Mouse (Mus musculus): ENCODE measurements at regions not wholly inside any gene's neighbourhood (a gene's known extent, or its start where the extent isn't known, plus 50 kb on each side); places are given as distances from the start of the nearest gene placed in this dataset.

DNA sequence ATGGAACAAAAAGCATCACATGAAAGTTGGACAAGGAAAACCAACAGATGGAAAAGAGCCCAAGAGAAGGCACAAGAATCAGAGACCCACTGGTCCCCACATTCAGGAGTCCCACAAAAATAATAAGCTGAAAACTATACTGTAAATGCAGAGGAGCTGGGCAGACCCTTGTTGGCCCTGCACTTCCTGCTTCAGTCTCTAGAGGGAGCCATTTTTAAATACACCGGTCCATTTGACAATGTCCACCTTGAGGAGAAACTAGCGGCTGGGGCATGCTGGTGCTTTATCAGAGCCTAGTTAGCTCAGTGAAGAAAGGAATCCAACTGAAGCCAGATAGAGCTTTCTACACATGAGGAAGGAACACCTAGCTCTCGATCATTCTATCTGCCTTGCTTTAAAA, 90.1 kb upstream of the Tmem150c start:
- no peaks in the 10 kb centered on the region for H3K9me3 ChIP-seq (replicated peaks; ENCODE audit: control insufficient read depth, low read length)
- 47% methylated on average over 3 of the region's 3 CpGs for WGBS
- no peak overlapping the region for H3K27ac ChIP-seq (ENCODE audit: low read length)
- no peaks in the 10 kb centered on the region for H3K36me3 ChIP-seq (ENCODE audit: control insufficient read depth, insufficient read depth, low read length)
- H3K4me1 ChIP-seq (ENCODE audit: control insufficient read depth, insufficient read depth, low read length), result no peaks in the 10 kb centered on the region
- H3K27me3 ChIP-seq (ENCODE audit: control insufficient read depth, insufficient read depth, low read length), result no peaks in the 10 kb centered on the region
- no peak overlapping the region for H3K4me2 ChIP-seq (ENCODE audit: low read depth, low read length)
- ATAC-seq (ENCODE audit: insufficient read depth, low FRiP score), result no peak
- no peak overlapping the region for H3K9ac ChIP-seq (ENCODE audit: low read length)
- H3K4me3 ChIP-seq (replicated peaks; ENCODE audit: low read length), result no peak overlapping the region

DNA sequence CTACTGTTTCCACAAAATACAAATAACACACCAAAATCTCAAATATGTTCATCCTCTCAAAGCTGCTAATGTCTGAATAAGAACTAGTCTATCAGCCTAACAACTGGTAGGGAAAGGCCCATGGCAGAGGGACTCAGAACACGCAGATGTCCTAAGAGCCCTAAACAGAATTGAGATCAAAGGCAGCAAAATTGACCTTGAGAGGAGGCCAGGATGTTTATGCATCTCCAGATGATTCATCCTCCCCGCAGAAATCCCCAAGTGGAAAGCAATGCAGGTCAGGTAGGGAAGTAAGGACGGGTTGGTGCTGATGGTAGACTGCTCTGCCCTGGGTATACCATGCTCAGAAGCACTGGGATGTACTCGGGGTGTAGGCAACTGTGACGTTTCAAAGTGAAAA, 89.0 kb upstream of the Tmem150c start:
- 63% methylated on average over 5 of the region's 5 CpGs for WGBS

DNA sequence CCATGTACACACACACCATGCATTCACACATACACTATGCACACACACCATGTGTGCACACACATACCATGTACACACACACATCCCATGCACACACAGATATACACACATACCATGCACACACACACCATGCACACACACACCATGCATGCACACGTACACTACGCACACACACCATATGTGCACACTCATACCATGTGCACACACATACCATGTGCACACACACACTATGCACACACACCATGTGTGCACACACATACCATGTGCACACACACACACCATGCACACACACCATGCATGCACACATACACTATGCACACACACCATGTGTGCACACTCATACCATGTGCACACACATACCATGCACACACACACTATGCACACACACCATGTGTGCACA, 87.1 kb upstream of the Tmem150c start:
- H3K36me3 ChIP-seq (ENCODE audit: control insufficient read depth, insufficient read depth, low read length), result no peaks in the 10 kb centered on the region
- H3K27ac ChIP-seq (ENCODE audit: low read length), result no peak overlapping the region
- no peak overlapping the region for H3K4me3 ChIP-seq (replicated peaks; ENCODE audit: low read length)
- H3K4me1 ChIP-seq (ENCODE audit: control insufficient read depth, insufficient read depth, low read length), result no peaks in the 10 kb centered on the region
- ATAC-seq (ENCODE audit: insufficient read depth, low FRiP score), result peak; percentile 29; the same call in 1 of the 2 replicates
- H3K27me3 ChIP-seq (ENCODE audit: control insufficient read depth, insufficient read depth, low read length), result no peaks in the 10 kb centered on the region
- no peak overlapping the region for H3K4me2 ChIP-seq (ENCODE audit: low read depth, low read length)
- H3K9ac ChIP-seq (ENCODE audit: low read length), result no peak overlapping the region
- WGBS, result 97% methylated on average over 2 of the region's 2 CpGs
- H3K9me3 ChIP-seq (replicated peaks; ENCODE audit: control insufficient read depth, low read length), result 0 out of 2 replicates have a peak, but pooled peaks cover 2% of the 10 kb centered on the region

More for the DNA sequence above, 89.0 kb upstream of the Tmem150c start:
- no peaks in the 10 kb centered on the region for H3K9me3 ChIP-seq (replicated peaks; ENCODE audit: control insufficient read depth, low read length)
- H3K9ac ChIP-seq (ENCODE audit: low read length), result no peak overlapping the region
- H3K36me3 ChIP-seq (ENCODE audit: control insufficient read depth, insufficient read depth, low read length), result no peaks in the 10 kb centered on the region
- H3K4me3 ChIP-seq (replicated peaks; ENCODE audit: low read length), result no peak overlapping the region
- H3K27ac ChIP-seq (ENCODE audit: low read length), result no peak overlapping the region
- no peaks in the 10 kb centered on the region for H3K4me1 ChIP-seq (ENCODE audit: control insufficient read depth, insufficient read depth, low read length)
- H3K4me2 ChIP-seq (ENCODE audit: low read depth, low read length), result no peak overlapping the region
- H3K27me3 ChIP-seq (ENCODE audit: control insufficient read depth, insufficient read depth, low read length), result no peaks in the 10 kb centered on the region
- ATAC-seq (ENCODE audit: insufficient read depth, low FRiP score), result no peak

DNA sequence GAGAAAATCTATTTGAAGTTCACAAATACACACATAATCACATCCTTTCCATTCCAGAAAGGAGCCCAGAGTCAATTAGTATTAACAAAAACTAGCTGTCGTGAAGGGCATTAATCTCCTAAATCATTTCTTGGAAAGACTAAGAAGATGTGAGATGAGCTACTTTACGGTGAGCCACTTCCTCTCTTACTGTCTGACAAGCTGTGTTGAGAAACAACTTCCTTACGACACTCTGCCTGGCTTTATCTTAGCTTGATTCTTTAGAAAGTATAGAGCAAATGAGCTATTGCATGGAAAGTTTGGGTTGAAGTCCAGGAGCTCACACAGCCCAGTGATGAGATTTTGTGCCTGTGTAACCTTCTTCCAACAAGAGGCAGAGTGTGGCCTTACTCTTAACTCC, 85.2 kb upstream of the Tmem150c start:
- H3K4me2 ChIP-seq (ENCODE audit: low read depth, low read length), result no peak overlapping the region
- no peak for ATAC-seq (ENCODE audit: insufficient read depth, low FRiP score)
- 0 out of 2 replicates have a peak, but pooled peaks cover 3% of the 10 kb centered on the region for H3K9me3 ChIP-seq (replicated peaks; ENCODE audit: control insufficient read depth, low read length)
- H3K36me3 ChIP-seq (ENCODE audit: control insufficient read depth, insufficient read depth, low read length), result no peaks in the 10 kb centered on the region
- H3K27ac ChIP-seq (ENCODE audit: low read length), result no peak overlapping the region
- WGBS, result 41% methylated on average over 3 of the region's 3 CpGs
- H3K4me1 ChIP-seq (ENCODE audit: control insufficient read depth, insufficient read depth, low read length), result no peaks in the 10 kb centered on the region
- no peaks in the 10 kb centered on the region for H3K27me3 ChIP-seq (ENCODE audit: control insufficient read depth, insufficient read depth, low read length)
- H3K4me3 ChIP-seq (replicated peaks; ENCODE audit: low read length), result no peak overlapping the region
- H3K9ac ChIP-seq (ENCODE audit: low read length), result no peak overlapping the region

DNA sequence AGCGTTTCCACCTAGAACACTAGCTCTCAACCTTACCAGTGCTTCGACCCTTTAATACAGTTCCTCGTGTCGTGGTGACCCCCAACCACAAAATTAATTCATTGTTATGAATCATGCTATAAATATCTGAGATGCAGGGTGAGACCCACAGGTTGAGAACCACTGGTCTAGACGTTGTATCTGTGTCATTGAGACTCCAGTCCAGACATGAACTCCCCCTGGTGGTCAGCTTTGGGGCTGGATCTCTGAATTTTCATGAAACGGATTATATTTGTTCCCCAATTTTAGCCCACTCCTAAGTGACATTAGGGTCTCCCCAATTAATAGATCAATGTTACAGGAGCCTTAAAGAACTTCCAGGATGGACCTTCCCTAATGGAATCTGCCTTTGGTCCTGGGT, 81.3 kb upstream of the Tmem150c start:
- ATAC-seq (ENCODE audit: insufficient read depth, low FRiP score), result no peak
- Histone ChIP-seq H3K9ac (ENCODE audit: low read length) (no peak overlapping the region), H3K27ac (ENCODE audit: low read length) (no peak overlapping the region), H3K9me3 (replicated peaks; ENCODE audit: control insufficient read depth, low read length) (0 out of 2 replicates have a peak, but pooled peaks cover 3% of the 10 kb centered on the region), H3K4me1 (ENCODE audit: control insufficient read depth, insufficient read depth, low read length) (no peaks in the 10 kb centered on the region), H3K4me3 (replicated peaks; ENCODE audit: low read length) (no peak overlapping the region), H3K4me2 (ENCODE audit: low read depth, low read length) (no peak overlapping the region), H3K36me3 (ENCODE audit: control insufficient read depth, insufficient read depth, low read length) (no peaks in the 10 kb centered on the region), H3K27me3 (ENCODE audit: control insufficient read depth, insufficient read depth, low read length) (no peaks in the 10 kb centered on the region)
- WGBS, result 71% methylated on average over 6 of the region's 6 CpGs

DNA sequence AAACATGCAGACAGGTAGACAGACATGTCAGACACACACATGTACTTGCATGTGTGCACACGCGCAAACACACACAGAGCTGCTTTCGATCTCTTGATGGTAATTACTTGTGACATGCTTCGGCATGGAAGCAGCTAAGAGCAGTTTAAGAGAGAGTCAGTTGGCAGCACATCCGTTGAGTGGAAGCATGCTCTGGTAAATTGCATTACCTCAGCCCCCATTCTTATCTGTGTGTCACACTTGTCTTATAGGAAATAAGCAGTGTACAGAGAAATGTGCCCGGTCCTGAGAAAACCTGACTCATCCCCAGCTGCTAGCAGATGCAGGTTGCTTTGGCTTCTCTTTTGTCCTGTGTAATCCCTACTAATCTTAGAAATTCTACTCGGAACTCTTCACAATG, 80.0 kb upstream of the Tmem150c start:
- WGBS, result 63% methylated on average over 7 of the region's 7 CpGs
- Histone ChIP-seq H3K4me3 (replicated peaks; ENCODE audit: low read length) (no peak overlapping the region), H3K9me3 (replicated peaks; ENCODE audit: control insufficient read depth, low read length) (0 out of 2 replicates have a peak, but pooled peaks cover 3% of the 10 kb centered on the region), H3K4me2 (ENCODE audit: low read depth, low read length) (no peak overlapping the region), H3K27ac (ENCODE audit: low read length) (no peak overlapping the region), H3K36me3 (ENCODE audit: control insufficient read depth, insufficient read depth, low read length) (no peaks in the 10 kb centered on the region), H3K4me1 (ENCODE audit: control insufficient read depth, insufficient read depth, low read length) (no peaks in the 10 kb centered on the region), H3K27me3 (ENCODE audit: control insufficient read depth, insufficient read depth, low read length) (no peaks in the 10 kb centered on the region), H3K9ac (ENCODE audit: low read length) (no peak overlapping the region)
- ATAC-seq (ENCODE audit: insufficient read depth, low FRiP score), result no peak

DNA sequence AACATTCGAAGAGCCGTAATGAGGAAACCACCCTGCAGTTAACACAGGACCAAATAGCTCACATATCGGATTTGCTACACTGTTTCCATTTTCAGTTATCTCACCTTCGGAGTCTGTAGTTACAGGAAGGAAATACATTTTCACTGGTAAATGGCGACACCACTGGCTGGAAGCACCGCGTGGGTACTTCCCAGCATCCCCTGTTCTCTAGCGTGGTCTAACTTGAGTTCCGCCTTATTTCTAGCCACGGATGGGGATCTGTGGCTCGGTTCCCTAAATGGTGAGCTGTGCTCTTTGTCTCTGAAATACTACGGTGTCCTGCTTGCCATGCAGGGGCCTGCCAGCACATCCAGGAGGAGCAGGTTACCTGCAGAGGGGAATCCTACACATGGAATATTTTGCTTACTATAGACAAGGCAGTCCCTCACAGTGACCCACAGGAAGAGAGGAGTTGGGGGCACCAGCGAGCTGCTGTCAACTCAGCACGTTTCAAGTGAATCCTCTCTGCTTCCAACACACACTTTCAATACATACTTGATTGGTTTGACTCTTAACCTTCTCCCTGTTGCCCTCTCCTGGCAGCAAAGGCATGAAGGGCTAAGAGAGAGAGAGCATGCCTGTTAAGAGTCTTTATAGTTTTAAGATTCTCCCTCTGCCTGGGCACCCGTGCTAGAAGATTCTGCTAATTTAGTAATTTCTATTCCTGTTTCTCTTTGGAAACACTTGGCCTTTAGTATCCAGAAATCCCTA, 78.9 kb upstream of the Tmem150c start:
- no peak overlapping the region for H3K4me3 ChIP-seq (replicated peaks; ENCODE audit: low read length)
- 79% methylated on average over 15 of the region's 15 CpGs for WGBS

DNA sequence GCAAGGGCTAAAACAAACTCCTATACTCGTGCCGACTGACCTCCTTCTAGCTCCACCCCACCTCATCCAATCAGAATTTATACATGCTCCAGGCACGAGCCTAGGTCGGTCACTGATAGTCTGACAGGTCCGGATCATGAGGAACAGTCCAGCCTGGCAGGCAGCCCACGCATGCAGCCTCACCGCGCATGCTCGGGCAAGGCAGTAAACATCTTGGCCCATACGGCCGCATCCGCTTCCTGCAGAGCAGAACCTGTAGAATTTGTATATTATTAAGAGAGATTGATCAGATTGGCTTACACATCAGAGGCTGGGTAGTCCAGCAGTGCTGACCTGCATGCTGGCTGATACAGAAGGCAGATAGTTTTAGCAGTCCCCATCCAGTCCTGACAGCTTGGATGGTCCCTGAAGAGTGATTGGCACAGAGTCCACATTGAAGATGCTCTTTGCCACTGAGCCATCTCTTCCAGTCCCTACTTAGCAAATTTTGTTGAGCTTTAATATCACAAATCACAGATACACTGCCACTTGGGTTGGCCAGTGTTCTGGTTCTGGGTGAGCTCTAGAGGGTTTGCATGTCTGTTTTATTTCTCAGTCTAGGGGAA, 78.2 kb upstream of the Tmem150c start:
- 92% methylated on average over 12 of the region's 12 CpGs for WGBS
- no peak overlapping the region for H3K9ac ChIP-seq (ENCODE audit: low read length)
- no peak overlapping the region for H3K4me2 ChIP-seq (ENCODE audit: low read depth, low read length)
- no peak overlapping the region for H3K27ac ChIP-seq (ENCODE audit: low read length)
- ATAC-seq (ENCODE audit: insufficient read depth, low FRiP score), result no peak
- no peaks in the 10 kb centered on the region for H3K36me3 ChIP-seq (ENCODE audit: control insufficient read depth, insufficient read depth, low read length)
- 0 out of 2 replicates have a peak, but pooled peaks cover 3% of the 10 kb centered on the region for H3K9me3 ChIP-seq (replicated peaks; ENCODE audit: control insufficient read depth, low read length)
- H3K4me3 ChIP-seq (replicated peaks; ENCODE audit: low read length), result no peak overlapping the region
- no peaks in the 10 kb centered on the region for H3K27me3 ChIP-seq (ENCODE audit: control insufficient read depth, insufficient read depth, low read length)
- H3K4me1 ChIP-seq (ENCODE audit: control insufficient read depth, insufficient read depth, low read length), result no peaks in the 10 kb centered on the region

More for the DNA sequence above, 78.9 kb upstream of the Tmem150c start:
- 0 out of 2 replicates have a peak, but pooled peaks cover 3% of the 10 kb centered on the region for H3K9me3 ChIP-seq (replicated peaks; ENCODE audit: control insufficient read depth, low read length)
- H3K4me1 ChIP-seq (ENCODE audit: control insufficient read depth, insufficient read depth, low read length), result no peaks in the 10 kb centered on the region
- no peak overlapping the region for H3K27ac ChIP-seq (ENCODE audit: low read length)
- no peak for ATAC-seq (ENCODE audit: insufficient read depth, low FRiP score)
- H3K36me3 ChIP-seq (ENCODE audit: control insufficient read depth, insufficient read depth, low read length), result no peaks in the 10 kb centered on the region
- H3K27me3 ChIP-seq (ENCODE audit: control insufficient read depth, insufficient read depth, low read length), result no peaks in the 10 kb centered on the region
- H3K4me2 ChIP-seq (ENCODE audit: low read depth, low read length), result no peak overlapping the region
- H3K9ac ChIP-seq (ENCODE audit: low read length), result no peak overlapping the region

DNA sequence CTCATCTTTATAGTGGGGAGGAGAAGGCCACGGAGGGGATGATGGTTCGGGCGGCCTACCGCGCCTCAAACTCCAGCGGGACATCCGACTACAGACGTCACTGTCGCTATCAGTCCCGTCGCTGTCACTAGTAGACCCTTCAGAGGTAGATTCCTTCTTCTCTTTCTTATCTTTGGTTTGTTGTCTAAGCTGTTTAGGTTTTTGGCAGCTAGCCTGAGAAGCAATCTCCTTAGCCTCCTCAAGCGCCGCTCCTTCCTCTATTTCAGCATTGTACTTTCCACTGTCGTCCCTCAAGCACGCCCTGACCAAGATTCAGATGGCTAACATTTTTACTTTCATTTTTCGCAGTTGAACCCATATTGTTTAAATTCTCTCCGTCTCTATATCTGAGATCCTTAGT, 76.7 kb upstream of the Tmem150c start:
- Histone ChIP-seq H3K9ac (ENCODE audit: low read length) (no peak overlapping the region), H3K9me3 (replicated peaks; ENCODE audit: control insufficient read depth, low read length) (no peaks in the 10 kb centered on the region), H3K36me3 (ENCODE audit: control insufficient read depth, insufficient read depth, low read length) (no peaks in the 10 kb centered on the region), H3K4me3 (replicated peaks; ENCODE audit: low read length) (no peak overlapping the region), H3K4me1 (ENCODE audit: control insufficient read depth, insufficient read depth, low read length) (no peaks in the 10 kb centered on the region), H3K4me2 (ENCODE audit: low read depth, low read length) (no peak overlapping the region), H3K27me3 (ENCODE audit: control insufficient read depth, insufficient read depth, low read length) (no peaks in the 10 kb centered on the region), H3K27ac (ENCODE audit: low read length) (no peak overlapping the region)
- ATAC-seq (ENCODE audit: insufficient read depth, low FRiP score), result no peak
- WGBS, result 87% methylated on average over 17 of the region's 17 CpGs
